Mouse (Mus musculus) thymus, postnatal 36 days (tissue): Measurements from ENCODE around the gene Garnl3.

Experiments
- DNase-seq, 2 experiments: peaks; one replicate each; pipeline ENCODE4 v3.0.0; 2022; ENCODE audit warnings: mixed read lengths in 2 of 2

Garnl3 gene

GRCm38 (mm10) chr2:33131500-33132092, at the start of gene Garnl3:
TSS of gene Garnl3 (minus strand) at chr2:33131654.
- DNase-seq, result peak; percentile 68 to 73

- DNase-seq, result no peak
Measured at GRCm38 (mm10) chr2:33179930-33180630, 48.6 kb upstream of the Garnl3 start.

GRCm38 (mm10) chr2:33179171-33179929, 47.9 kb upstream of the Garnl3 start:
- no peak for DNase-seq

GRCm38 (mm10) chr2:33178243-33178932, 46.9 kb upstream of the Garnl3 start:
- DNase-seq, result no peak

- DNase-seq, result no peak
Measured at GRCm38 (mm10) chr2:33177443-33178242, 46.2 kb upstream of the Garnl3 start.

GRCm38 (mm10) chr2:33176921-33177320, 45.5 kb upstream of the Garnl3 start:
- DNase-seq, result no peak

- no peak for DNase-seq
Measured at GRCm38 (mm10) chr2:33176516-33176915, 45.1 kb upstream of the Garnl3 start.

- no peak for DNase-seq
Measured at GRCm38 (mm10) chr2:33173686-33174085, 42.2 kb upstream of the Garnl3 start.

- DNase-seq, result no peak
Measured at GRCm38 (mm10) chr2:33173126-33173525, 41.7 kb upstream of the Garnl3 start.

- no peak for DNase-seq
Measured at GRCm38 (mm10) chr2:33170777-33171565, 39.5 kb upstream of the Garnl3 start.

GRCm38 (mm10) chr2:33169445-33169844, 38.0 kb upstream of the Garnl3 start:
- no peak for DNase-seq

GRCm38 (mm10) chr2:33167060-33167459, 35.6 kb upstream of the Garnl3 start:
- DNase-seq, result no peak

GRCm38 (mm10) chr2:33165710-33166374, 34.4 kb upstream of the Garnl3 start:
- no peak for DNase-seq

- no peak for DNase-seq
Measured at GRCm38 (mm10) chr2:33165229-33165628, 33.8 kb upstream of the Garnl3 start.

- no peak for DNase-seq
Measured at GRCm38 (mm10) chr2:33164646-33165045, 33.2 kb upstream of the Garnl3 start.

GRCm38 (mm10) chr2:33162126-33162525, 30.7 kb upstream of the Garnl3 start:
- DNase-seq, result no peak

- DNase-seq, result no peak
Measured at GRCm38 (mm10) chr2:33160326-33160973, 29.0 kb upstream of the Garnl3 start.

- DNase-seq, result no peak
Measured at GRCm38 (mm10) chr2:33159593-33159992, 28.1 kb upstream of the Garnl3 start.

GRCm38 (mm10) chr2:33158895-33159294, 27.4 kb upstream of the Garnl3 start:
- no peak for DNase-seq

GRCm38 (mm10) chr2:33156283-33156781, 24.9 kb upstream of the Garnl3 start:
- DNase-seq, result no peak
